Mouse (Mus musculus) small intestine, adult 2 months (tissue): ENCODE data around the gene Six5.

ENCODE experiments used
- CTCF ChIP-seq: fragments of 200-500 bp; IDR thresholded peaks from 2 replicates; pipeline ENCODE4 v1.5.1; 2012; ENCODE audit warnings: low read depth, mild to moderate bottlenecking, control low read depth, inconsistent platforms, low read length, moderate library complexity, mixed read lengths; ENCODE audit not compliant: insufficient replicate concordance, insufficient read length; ENCODE audit errors: extremely low read depth
- POLR2A ChIP-seq: fragments of 200-500 bp; IDR thresholded peaks from 2 replicates; pipeline ENCODE4 v1.6.1; 2012; ENCODE audit warnings: low read depth, mild to moderate bottlenecking, control low read depth, inconsistent platforms, low read length, moderate library complexity

- TF ChIP-seq POLR2A (no peak), CTCF (no peak)
Measured at GRCm38 (mm10) chr7:19065896-19066295, 28.5 kb upstream of the Six5 start.
